Mouse (Mus musculus): ENCODE measurements around the gene Mydgf.

Gene Mydgf

GRCm38 (mm10) chr17:56183658-56184103, at the start of gene Mydgf:
Gene Mydgf, minus strand, starts transcription at chr17:56183920.
- DNase-seq (ENCODE audit: low spot score): peak; percentile 95

- no peak for DNase-seq (ENCODE audit: low spot score)
Observed at GRCm38 (mm10) chr17:56233389-56233788, 49.7 kb upstream of the Mydgf start.

- DNase-seq (ENCODE audit: low spot score): no peak
Observed at GRCm38 (mm10) chr17:56229943-56230342, 46.2 kb upstream of the Mydgf start.

GRCm38 (mm10) chr17:56226566-56226965, 42.8 kb upstream of the Mydgf start:
- DNase-seq (ENCODE audit: low spot score): no peak

GRCm38 (mm10) chr17:56224916-56225315, 41.2 kb upstream of the Mydgf start:
- DNase-seq (ENCODE audit: low spot score): no peak

- DNase-seq (ENCODE audit: low spot score): peak; percentile 35
Observed at GRCm38 (mm10) chr17:56219805-56220204, 36.1 kb upstream of the Mydgf start.

GRCm38 (mm10) chr17:56219251-56219650, 35.5 kb upstream of the Mydgf start:
- no peak for DNase-seq (ENCODE audit: low spot score)

- peak; percentile 76 for DNase-seq (ENCODE audit: low spot score)
Observed at GRCm38 (mm10) chr17:56218377-56219191, 34.9 kb upstream of the Mydgf start, which contains the start of gene Dpp9. Gene Dpp9, minus strand, starts transcription at chr17:56218905.

GRCm38 (mm10) chr17:56217670-56218069, 34.0 kb upstream of the Mydgf start:
- no peak for DNase-seq (ENCODE audit: low spot score)

GRCm38 (mm10) chr17:56214229-56214628, 30.5 kb upstream of the Mydgf start:
- DNase-seq (ENCODE audit: low spot score): no peak

- DNase-seq (ENCODE audit: low spot score): no peak
Observed at GRCm38 (mm10) chr17:56212676-56213075, 29.0 kb upstream of the Mydgf start.

GRCm38 (mm10) chr17:56211090-56211489, 27.4 kb upstream of the Mydgf start:
- DNase-seq (ENCODE audit: low spot score): no peak

GRCm38 (mm10) chr17:56208821-56209220, 25.1 kb upstream of the Mydgf start:
- DNase-seq (ENCODE audit: low spot score): no peak

- DNase-seq (ENCODE audit: low spot score): no peak
Observed at GRCm38 (mm10) chr17:56207963-56208530, 24.3 kb upstream of the Mydgf start.

GRCm38 (mm10) chr17:56206986-56207674, 23.4 kb upstream of the Mydgf start:
- no peak for DNase-seq (ENCODE audit: low spot score)

- no peak for DNase-seq (ENCODE audit: low spot score)
Observed at GRCm38 (mm10) chr17:56206276-56206884, 22.7 kb upstream of the Mydgf start.

GRCm38 (mm10) chr17:56203729-56204128, 20.0 kb upstream of the Mydgf start:
- no peak for DNase-seq (ENCODE audit: low spot score)

GRCm38 (mm10) chr17:56202476-56202875, 18.8 kb upstream of the Mydgf start:
- no peak for DNase-seq (ENCODE audit: low spot score)

- DNase-seq (ENCODE audit: low spot score): no peak
Observed at GRCm38 (mm10) chr17:56201642-56202041, 17.9 kb upstream of the Mydgf start.

- DNase-seq (ENCODE audit: low spot score): no peak
Observed at GRCm38 (mm10) chr17:56200586-56200985, 16.9 kb upstream of the Mydgf start.

- no peak for DNase-seq (ENCODE audit: low spot score)
Observed at GRCm38 (mm10) chr17:56196860-56197259, 13.1 kb upstream of the Mydgf start.

GRCm38 (mm10) chr17:56194765-56195164, 11.0 kb upstream of the Mydgf start:
- no peak for DNase-seq (ENCODE audit: low spot score)
